Mouse (Mus musculus) G1E (cell line): ENCODE data around the gene Mier2.

Experiments used
- CTCF ChIP-seq: IDR thresholded peaks from 2 replicates; pipeline ENCODE4 v1.5.1; 2012; ENCODE audit warnings: low read depth, low read length, inconsistent platforms, mixed read lengths
- GATA1 ChIP-seq: IDR thresholded peaks from 2 replicates; pipeline ENCODE4 v1.6.1; 2012; ENCODE audit warnings: borderline replicate concordance, low read length, inconsistent platforms, mixed read lengths
- POLR2AphosphoS5 ChIP-seq: IDR thresholded peaks from 2 replicates; pipeline ENCODE4 v1.6.1; 2012; ENCODE audit warnings: low read depth, low read length, inconsistent platforms; ENCODE audit not compliant: insufficient replicate concordance
- TAL1 ChIP-seq: conservative IDR thresholded peaks from 2 replicates; pipeline ENCODE4 v1.6.1; 2012; ENCODE audit warnings: low read depth, low read length, inconsistent platforms, mixed read lengths

GRCm38 (mm10) chr10:79547148-79547675, 7.8 kb downstream of the Mier2 start:
- TF ChIP-seq CTCF (no peak), TAL1 (no peak), POLR2AphosphoS5 (no peak), GATA1 (no peak)
